Mouse (Mus musculus) fat pad, adult 2 months (tissue): ENCODE data around the gene Tsc22d4.
A peak's percentile ranks its signal among the peaks of the same experiment; 100 is the strongest.

Source experiments
- DNase-seq: peaks from one replicate; pipeline ENCODE4 v3.0.0-alpha.2; 2011; ENCODE audit warnings: low read depth, low spot score; ENCODE audit errors: extremely low read depth

The Tsc22d4 gene

DNA sequence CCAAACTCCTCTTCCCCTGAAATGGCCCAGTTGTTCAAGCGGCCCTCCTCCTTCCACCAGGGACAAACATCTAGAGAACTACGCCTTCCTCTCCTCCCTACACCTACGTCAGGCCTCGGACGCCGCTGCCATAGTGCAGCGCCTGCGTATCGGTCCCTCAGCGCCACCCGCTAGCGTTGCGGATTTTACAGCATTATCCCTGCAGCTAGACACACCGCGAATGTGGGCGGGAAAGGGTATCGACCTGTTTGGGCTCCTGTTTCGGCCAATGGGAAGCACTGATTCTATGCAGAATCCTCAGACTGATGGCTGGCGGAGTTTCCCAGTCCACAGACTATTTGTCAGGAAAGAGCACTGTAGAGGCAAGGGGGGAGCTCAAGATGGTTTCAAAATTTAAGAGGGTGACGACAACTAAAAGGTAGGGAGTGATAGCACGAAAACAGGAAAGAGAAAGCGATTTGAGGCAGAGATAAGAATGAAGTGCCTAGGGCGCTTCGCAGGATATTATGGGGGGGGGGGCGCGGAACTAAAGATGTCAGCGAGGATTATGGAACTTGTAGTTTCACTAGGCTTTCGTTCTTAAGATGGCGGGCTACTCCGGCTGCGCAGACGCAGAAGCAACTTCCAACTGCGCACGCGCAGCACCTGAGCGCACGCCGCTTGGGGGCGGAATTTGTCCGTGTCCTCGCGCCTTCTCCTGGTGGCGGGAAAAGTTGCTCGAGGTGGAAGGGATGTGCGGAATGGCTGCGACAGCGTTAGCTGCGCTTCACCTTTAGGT lies 41.8 kb downstream of the Tsc22d4 start, which contains the start of the genes Mepce and Zcwpw1:
Gene Mepce, minus strand, starts transcription at position 505 of the 778 bp plus-strand sequence.
Gene Zcwpw1, plus strand, starts transcription at position 648 of the 778 bp plus-strand sequence.
- peak; percentile 64 for DNase-seq

DNA sequence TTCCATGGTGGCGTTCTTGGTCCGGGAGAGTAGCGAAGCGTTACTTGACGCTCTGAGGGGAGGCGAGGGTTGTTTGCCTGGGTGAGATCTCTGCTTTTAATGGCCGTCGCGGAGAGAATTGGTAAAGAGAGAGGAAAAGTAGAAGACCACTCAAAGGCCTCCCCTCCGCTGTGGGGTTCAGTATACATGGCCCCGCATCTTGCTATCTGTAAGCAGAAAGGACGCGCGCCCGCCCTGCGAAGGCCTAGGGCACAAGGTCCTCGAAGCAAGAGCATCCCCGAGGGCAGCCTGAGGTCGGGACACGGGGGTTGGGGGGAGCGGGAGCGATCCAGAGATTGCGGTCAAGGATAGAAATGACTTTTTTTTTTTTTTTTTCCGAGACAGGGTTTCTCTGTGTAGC lies 42.6 kb downstream of the Tsc22d4 start:
- DNase-seq, result no peak

DNA sequence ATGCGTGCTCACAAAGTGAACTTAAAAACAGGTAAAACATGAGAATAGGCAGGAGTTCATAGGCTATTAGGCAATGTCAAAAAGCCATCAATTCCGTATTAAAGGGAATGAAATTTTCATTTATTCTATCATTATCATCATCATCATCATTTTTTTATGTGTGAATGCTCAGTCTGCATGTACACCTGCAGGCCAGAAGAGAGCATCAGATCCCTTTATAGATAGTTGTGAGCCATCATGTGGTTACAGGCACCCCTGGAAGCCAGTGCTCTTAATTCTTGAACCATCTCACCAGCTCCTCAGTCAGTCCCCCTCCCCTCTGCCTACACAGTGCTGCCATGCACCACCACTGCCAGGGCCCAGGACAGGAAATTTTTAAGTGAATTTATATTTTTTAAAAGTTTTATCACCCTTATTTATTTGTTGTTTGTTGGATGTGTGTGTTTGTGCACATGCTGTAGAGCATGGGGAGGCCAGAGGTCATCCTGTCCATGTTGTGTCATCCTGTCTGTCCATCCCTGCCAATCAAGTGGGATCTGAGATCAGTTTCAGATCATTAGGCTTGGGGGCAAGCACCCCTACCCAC lies 43.5 kb downstream of the Tsc22d4 start:
- no peak for DNase-seq

DNA sequence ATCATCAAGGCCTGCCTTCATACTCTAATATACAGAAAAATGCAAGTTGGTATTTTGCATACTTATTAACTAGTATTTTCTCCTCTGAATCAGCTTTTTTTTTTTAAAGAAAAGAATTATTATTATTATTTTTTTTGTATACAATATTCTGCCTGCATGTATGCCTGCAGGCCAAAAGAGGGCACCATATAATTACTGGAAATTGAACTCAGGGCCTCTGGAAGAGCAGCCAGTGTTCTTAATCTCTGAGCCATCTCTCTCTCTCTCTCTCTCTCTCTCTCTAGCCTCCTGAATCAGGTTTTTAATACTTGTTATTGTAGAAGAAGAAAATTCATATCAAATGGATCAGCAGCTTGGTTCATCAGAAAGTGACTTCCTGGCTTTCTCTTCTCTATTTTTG lies 46.0 kb downstream of the Tsc22d4 start:
- no peak for DNase-seq

DNA sequence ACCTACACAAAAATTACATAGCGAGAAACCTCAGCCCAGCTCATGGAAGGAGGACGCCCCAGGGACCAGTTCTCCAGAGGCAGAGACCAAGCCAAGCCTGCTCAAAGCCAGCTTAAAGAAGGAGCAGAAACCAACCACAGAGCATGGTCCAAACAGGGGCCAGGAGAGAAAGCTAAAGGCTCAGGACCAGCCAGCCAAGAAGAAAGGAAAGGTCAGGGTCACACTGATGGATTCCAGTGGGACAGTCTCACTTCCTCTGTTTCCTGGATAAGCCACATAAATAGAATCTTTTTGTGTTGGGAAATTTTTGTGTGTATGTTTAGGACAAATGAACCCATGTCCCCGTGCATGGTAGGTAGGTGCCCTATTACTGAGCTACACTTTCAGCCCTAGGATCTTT lies 51.1 kb downstream of the Tsc22d4 start:
- no peak for DNase-seq

DNA sequence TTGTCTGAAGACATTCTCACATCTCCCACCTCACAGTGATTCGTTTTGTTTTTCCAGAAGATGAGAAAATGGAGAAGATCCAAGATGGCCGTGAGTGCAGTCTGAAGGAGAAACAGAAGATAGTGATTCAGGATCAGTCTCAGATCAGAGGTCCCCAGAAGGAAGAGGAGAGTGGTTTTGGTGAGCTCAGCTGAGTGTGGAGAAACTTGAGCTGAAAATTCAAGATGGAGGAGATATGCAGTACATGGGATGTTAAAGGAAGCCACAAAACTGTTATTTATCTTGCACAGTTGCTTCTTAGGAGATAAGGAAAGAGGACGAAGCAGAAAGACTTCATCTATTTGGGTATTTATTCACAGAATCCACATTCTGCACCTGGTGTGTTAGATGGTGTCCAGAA lies 55.4 kb downstream of the Tsc22d4 start:
- no peak for DNase-seq

DNA sequence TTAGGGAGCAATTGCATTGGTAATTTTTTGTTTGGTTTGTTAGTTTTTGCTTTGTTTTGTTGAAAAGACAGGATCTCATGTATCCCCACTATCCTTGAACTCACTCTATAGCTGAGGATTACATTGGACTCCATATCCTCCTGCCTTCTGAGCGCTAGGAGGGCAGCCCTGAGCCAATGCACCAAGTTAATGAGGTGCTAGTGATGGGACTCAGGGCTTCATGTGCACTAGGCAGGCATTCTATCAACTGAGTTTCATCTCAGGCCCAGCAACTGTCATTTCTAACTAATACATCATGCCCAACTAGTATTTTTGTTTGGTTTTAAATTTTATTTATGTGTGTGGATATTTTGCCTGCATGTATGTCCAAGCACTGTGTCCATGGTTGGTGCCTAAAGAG lies 60.6 kb downstream of the Tsc22d4 start:
- DNase-seq, result no peak

DNA sequence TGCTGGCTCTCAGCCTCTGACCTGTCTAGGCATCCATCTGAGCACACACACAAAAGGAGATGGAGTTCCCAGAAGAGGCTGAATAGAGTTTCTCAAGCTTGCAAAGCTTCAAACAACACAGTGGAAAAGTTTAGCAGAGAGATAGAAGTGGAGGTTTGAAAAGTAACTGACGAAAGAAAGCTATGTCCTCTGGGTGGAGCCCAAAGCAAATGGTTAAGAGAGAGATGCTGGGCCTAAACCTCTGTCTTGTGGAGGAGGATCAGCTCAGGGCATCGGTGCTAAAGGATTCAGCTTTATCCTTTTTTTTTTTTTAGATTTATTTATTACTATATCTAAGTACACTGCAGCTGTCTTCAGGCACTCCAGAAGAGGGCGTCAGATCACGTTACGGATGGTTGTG lies 62.8 kb downstream of the Tsc22d4 start:
- DNase-seq, result no peak

DNA sequence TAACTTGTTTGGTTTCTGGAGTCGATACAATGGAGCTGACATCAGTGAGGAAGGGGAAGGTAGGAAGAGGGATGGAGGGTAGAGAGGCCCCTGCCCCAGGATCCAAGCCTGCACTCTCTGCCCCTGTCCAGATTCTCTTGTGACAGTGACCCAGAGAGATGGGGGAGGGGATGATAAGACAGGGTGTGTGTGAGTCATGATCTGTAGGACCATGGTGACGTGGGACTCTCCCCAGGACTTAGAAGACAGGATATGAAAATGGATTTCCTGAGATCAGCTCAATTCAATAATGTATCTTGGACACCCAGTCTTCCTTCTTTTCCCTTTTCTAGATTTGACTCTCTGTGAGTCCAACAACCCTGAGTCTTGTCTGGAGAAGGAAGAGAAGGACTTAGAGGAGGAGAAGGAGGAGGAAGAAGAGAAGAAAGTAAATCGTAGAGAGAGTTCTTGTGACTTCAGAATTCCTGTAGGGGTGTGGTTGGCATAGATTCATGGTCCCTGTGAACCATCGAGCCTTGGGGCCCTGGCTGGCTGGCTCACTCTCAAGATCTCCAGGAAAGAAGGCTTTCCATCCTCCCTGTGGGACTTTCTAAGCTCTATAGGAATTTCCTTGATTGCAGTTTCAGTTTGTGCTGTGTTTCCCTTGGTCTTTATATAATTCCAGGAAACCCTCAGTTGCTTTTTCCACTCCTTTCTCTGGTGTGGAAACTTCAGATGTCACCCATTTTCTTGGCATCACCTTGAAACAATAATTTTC lies 72.1 kb downstream of the Tsc22d4 start:
- DNase-seq, result no peak
